Mouse (Mus musculus): ENCODE measurements at regions not wholly inside any gene's neighbourhood (a gene's known extent, or its start where the extent isn't known, plus 50 kb on each side); places are given as distances from the start of the nearest gene placed in this dataset.

- no peak for DNase-seq (ENCODE audit: low spot score in 2 of 2)
Measured at GRCm38 (mm10) chr4:9005938-9006626, 767.2 kb upstream of the Car8 start.

- DNase-seq (ENCODE audit: low spot score in 2 of 2), result no peak
Measured at GRCm38 (mm10) chr4:9003891-9004290, 765.0 kb upstream of the Car8 start.

DNA sequence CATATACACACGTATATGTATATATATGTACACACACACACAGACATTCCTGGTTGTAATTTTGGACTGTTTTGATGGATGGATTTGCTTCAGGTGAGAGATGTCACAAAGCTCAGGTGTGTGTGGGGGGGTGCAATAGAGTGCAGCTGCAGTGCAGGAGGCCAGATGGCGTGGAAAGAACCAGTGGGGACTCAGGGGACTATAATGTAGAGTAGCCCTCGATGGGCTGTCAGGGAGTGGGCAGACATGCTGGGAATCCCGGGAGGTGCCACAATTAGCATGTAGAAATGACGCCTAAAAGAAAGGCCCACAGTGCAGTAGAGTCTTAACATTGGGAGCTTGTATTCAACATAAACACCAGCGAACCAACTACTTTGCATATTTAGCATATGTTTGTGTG lies 763.5 kb upstream of the Car8 start:
- no peak for DNase-seq (ENCODE audit: low spot score in 2 of 2)

- no peak for DNase-seq (ENCODE audit: low spot score in 2 of 2)
Measured at GRCm38 (mm10) chr4:8998606-8999005, 759.8 kb upstream of the Car8 start.

DNA sequence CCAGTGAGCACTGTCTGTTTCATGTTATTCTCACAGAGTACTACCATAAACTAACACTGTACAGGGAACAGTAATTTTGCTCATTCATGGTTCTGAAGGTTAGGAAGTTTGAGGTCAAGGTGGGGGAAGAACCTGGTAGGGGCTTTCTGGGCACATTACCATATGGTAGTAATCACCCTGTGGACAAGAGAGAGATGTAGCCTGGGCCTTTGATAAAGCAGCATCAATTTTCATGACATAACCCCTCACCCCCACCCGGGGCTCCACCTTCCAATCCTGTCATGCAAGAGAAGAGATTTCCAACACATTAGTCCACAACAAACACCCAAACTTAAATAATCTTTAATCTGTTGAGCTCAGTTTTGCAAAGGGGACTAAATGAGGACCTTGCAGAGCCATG lies 753.3 kb upstream of the Car8 start:
- no peak for DNase-seq (ENCODE audit: low spot score in 2 of 2)

DNA sequence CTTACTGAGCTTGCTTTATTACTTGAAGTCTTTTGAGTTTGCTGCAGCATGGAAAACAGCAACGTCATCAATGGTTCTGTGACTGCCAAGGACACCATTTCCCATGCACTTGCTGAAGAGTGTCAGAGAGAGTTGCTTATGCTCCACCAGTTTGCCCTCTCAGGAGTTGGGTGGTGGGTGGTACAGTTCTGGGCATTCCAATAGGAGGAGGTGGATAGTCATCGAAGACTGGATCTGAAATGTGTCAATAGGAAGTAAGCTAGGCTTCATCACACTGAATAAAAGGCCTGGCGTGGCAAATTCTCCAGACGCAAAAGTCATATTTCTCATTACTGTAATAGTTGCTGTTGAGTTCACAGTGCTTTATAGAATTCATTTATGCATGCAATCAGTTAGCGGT lies 751.7 kb upstream of the Car8 start:
- no peak for DNase-seq (ENCODE audit: low spot score in 2 of 2)

- no peak for DNase-seq (ENCODE audit: low spot score in 2 of 2)
Measured at GRCm38 (mm10) chr4:8989614-8990013, 750.8 kb upstream of the Car8 start.

DNA sequence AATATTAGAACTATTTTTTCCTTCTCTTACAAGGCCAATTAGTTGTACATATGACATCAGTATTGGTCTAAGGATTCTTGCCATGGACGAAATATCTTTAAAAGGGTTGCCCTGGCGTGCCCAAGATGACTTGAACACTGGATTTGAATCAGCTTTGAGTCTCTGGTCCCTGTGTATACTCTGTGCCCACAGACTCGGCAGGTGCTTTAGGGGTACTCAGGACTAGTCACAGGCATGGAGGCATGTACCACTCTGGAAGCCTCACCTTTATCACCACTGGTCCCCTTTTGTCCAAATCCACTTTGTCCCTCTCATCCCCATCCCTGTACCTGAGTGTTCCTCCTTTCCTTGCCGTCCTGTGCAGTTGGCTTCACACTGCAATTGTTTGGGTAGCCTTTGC lies 750.3 kb upstream of the Car8 start:
- no peak for DNase-seq (ENCODE audit: low spot score in 2 of 2)

GRCm38 (mm10) chr4:8988345-8988733 lies 749.5 kb upstream of the Car8 start:
- DNase-seq (ENCODE audit: low spot score in 2 of 2), result no peak

DNA sequence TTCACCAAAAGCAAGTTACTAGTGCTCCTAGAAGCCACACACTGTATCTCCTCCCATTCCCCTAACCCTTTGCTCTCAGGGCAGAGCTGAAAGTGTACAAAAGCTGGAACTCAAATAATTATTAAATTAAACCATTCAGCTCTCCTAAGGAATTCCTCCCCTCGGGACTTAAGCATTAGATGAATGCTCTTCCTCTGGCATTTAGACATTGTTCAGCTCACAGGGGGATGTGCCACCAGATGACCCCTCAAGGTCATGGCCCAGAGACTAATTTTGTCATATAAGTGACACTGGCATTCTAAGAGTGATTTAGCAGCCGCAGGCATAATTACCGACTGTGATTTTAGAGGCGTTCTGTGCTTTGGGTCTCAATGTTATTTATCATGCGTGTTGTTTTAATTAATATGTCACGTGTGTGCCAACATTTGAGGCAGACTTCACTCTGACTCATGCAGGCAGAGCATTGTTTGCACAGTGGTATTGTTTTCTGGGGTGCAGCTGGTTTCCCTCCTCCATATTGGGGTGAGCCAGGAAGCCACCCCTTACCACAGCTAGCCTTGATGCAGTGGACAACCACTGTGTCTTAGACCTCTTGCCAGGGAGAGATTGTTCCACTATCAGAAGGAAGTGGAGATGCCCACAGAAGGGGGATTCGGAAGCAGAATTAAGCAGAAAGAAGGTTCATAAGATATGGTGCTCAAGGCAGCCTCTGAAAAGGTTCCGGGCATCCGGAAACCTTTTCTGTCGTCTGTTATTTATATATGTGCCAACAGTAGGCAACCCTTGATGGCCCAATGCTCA lies 748.9 kb upstream of the Car8 start:
- DNase-seq (ENCODE audit: low spot score in 2 of 2), result no peak

DNA sequence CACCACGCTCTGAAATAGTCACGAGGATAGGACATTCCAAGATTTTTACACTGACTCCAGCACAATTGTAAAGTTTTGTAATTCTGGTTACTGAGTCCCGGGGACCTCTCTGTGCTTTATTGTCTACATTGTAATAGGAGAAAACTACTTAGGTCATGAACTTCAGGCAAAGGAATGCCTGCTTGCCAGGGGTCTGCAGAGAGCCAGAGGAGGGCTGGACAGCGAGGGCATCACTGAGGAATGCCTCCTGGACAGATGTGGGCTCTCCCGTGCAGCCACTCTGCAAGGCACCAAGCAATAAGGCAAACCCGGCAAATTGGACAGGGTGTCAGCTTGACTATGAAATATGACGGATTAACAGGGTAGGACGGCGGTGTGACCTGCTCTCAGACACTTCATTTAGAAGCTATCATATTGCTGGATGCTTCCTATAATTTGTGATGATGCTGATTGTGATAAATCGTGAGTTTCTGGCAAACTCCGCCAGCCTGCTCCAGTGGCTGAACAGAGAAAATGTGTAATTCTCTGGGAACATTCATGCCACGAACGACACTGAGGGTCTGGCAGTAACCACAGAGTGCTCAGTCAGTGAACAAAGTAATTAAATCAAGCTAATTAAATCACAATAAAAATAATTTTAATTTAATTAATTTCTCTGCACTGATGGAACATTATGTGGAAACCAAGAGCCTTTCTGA lies 747.7 kb upstream of the Car8 start:
- no peak for DNase-seq (ENCODE audit: low spot score in 2 of 2)

- DNase-seq (ENCODE audit: low spot score in 2 of 2), result no peak
Measured at GRCm38 (mm10) chr4:8984059-8984606, 745.3 kb upstream of the Car8 start.

GRCm38 (mm10) chr4:8978949-8979348 lies 740.1 kb upstream of the Car8 start:
- DNase-seq (ENCODE audit: low spot score in 2 of 2), result peak in 1 of 2 experiments; percentile 8

DNA sequence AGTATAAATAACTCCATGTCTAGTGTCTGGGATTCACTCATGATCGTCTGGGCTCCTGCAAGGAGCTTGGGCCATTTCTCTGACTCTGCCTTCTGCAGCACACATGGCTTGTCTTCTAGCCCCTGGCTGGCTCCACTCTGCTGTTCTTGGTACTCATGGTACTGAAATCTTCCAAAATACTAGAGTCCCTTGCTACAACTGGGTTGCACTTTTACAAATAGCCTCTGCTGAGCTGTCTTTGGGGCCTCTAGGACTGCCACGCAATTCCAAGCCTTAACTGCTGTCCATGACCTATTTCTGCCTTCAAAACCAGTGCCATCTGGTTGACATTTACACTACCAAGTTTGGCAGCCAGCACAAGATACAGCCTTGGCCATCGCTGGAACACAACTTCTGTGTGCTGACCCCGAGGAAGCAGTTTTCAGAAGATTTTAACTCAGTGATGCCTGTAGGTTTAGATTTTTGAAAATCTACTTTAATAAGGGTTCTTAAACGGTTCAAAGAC lies 731.2 kb upstream of the Car8 start:
- no peak for DNase-seq (ENCODE audit: low spot score in 2 of 2)

GRCm38 (mm10) chr4:8968741-8969140 lies 729.9 kb upstream of the Car8 start:
- DNase-seq (ENCODE audit: low spot score in 2 of 2), result no peak

DNA sequence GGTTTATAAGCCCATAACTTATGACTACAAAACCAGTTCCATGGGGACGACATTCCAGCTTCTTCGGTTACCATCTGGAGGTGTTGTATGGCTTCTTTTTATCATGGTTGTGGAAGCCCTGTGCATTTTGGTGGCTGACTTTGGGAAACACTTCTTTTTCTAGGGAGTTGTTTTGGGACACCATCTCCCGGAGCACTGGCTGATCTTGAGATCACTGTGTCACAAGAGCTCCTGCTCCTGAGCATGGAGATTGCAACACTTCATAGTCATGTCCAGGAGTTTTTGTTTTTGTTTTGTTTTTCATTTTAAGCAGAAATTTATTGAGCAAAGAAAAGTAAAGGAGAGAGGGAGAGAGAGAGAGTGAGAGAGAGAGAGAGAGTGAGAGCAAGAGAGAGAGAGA lies 729.1 kb upstream of the Car8 start:
- no peak for DNase-seq (ENCODE audit: low spot score in 2 of 2)

DNA sequence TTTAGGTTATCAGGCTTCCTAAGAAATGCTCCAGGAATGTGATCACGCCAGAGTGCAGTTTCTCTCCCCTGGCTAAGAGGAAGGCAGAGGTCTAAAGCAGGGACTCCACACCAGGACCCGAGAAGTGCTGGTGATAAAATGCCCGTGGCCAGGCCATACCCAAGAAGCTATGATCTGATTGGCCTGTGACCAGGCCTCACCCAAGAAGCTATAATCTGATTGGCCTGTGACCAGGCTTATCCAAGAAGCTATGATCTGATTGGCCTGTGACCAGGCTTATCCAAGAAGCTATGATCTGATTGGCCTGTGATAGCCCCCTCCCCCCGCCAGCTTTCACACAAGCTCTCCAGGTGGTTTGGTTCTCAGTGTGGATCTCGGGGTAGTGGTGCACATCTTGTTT lies 726.7 kb upstream of the Car8 start:
- no peak for DNase-seq (ENCODE audit: low spot score in 2 of 2)

- DNase-seq (ENCODE audit: low spot score in 2 of 2), result no peak
Measured at GRCm38 (mm10) chr4:8962959-8963572, 724.2 kb upstream of the Car8 start.

DNA sequence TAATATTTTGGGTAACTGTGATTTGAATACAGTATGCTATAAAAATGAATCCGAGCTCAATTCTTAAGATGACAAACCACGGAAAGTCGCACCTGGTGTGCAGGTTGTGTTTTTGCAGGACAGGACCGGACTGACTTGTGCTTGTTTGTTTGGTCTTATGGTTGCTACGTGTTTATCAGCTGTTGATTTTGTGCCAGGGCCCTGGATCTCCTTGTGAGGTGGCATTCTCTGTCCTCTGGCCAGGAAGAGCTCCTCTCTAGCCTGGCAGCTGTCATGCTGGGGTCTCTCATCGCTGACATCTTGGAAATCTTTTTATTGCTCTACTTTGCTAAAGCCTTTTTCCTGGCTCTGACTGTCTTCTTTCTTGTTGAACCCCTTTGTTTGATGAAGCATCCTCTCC lies 723.0 kb upstream of the Car8 start:
- DNase-seq (ENCODE audit: low spot score in 2 of 2), result no peak

DNA sequence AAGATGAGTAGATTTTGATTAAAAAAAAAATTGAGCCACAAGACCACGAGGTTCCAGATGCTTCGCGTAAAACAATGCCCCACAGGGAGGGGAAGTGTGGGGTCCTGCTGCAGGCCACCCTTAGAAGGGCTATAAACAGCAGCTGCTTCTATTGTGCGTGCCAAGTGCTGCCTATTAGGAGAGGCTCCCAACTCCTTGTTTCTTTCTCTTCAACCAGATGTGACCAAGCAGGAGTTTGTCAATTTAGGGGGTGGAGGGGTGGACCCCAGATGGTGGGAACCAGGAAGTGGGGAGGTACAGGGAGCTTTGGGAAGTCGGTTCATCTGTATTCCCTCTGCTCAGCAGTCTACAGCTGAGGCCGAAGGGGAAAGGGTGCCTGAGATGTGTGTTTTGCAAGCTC lies 718.9 kb upstream of the Car8 start:
- DNase-seq (ENCODE audit: low spot score in 2 of 2), result no peak

- no peak for DNase-seq (ENCODE audit: low spot score in 2 of 2)
Measured at GRCm38 (mm10) chr4:8957023-8957343, 718.1 kb upstream of the Car8 start.
